Mouse (Mus musculus) CH12.LX (cell line): ENCODE data around the gene Rundc3b.

Experiments used
- CHD2 ChIP-seq: IDR thresholded peaks from 2 replicates; pipeline ENCODE4 v1.6.1; 2011; ENCODE audit warnings: low read length, improper control_type of control experiment
- CTCF ChIP-seq, 2 experiments: IDR thresholded peaks in 1 of 2; conservative IDR thresholded peaks in 1 of 2; 2 replicates each; pipeline ENCODE4 v1.5.1; 2011 to 2012; ENCODE audit warnings: low read depth in 2 of 2, low read length in 2 of 2, improper control_type of control experiment in 1 of 2, inconsistent platforms in 1 of 2, mild to moderate bottlenecking in 1 of 2, moderate library complexity in 1 of 2
- ELF1 ChIP-seq: IDR thresholded peaks from 2 replicates; pipeline ENCODE4 v1.6.1; 2014; ENCODE audit warnings: low read depth, mild to moderate bottlenecking, inconsistent platforms, low read length, improper control_type of control experiment
- EP300 ChIP-seq: IDR thresholded peaks from 2 replicates; pipeline ENCODE4 v1.6.1; 2011; ENCODE audit warnings: low read length, improper control_type of control experiment
- GABPA ChIP-seq: IDR thresholded peaks from 2 replicates; pipeline ENCODE4 v1.6.1; 2012; ENCODE audit warnings: low read depth, low read length, improper control_type of control experiment, inconsistent platforms; ENCODE audit not compliant: insufficient replicate concordance
- HCFC1 ChIP-seq: IDR thresholded peaks from 2 replicates; pipeline ENCODE4 v1.6.1; 2012; ENCODE audit warnings: low read depth, mild to moderate bottlenecking, inconsistent platforms, low read length, improper control_type of control experiment
- MYC ChIP-seq: IDR thresholded peaks from 2 replicates; pipeline ENCODE4 v1.6.1; 2011; ENCODE audit warnings: low read depth, mild to moderate bottlenecking, improper control_type of control experiment, low read length
- POLR2A ChIP-seq: IDR thresholded peaks from 2 replicates; pipeline ENCODE4 v1.6.1; 2011; ENCODE audit warnings: low read depth, mild to moderate bottlenecking, improper control_type of control experiment, low read length
- SIN3A ChIP-seq: IDR thresholded peaks from 2 replicates; pipeline ENCODE4 v1.6.1; 2012; ENCODE audit warnings: low read length, improper control_type of control experiment, inconsistent platforms
- SMC3 ChIP-seq: IDR thresholded peaks from 2 replicates; pipeline ENCODE4 v1.6.1; 2011; ENCODE audit warnings: low read depth, low read length, improper control_type of control experiment
- TCF12 ChIP-seq: IDR thresholded peaks from 2 replicates; pipeline ENCODE4 v1.6.1; 2014; ENCODE audit warnings: low read depth, mild to moderate bottlenecking, inconsistent platforms, low read length, improper control_type of control experiment
- USF2 ChIP-seq: conservative IDR thresholded peaks from 2 replicates; pipeline ENCODE4 v1.6.1; 2011; ENCODE audit warnings: low read depth, low read length, improper control_type of control experiment
- ZC3H11A ChIP-seq: IDR thresholded peaks from 2 replicates; pipeline ENCODE4 v1.6.1; 2012; ENCODE audit warnings: low read depth, mild to moderate bottlenecking, inconsistent platforms, low read length, improper control_type of control experiment
- ZNF384 ChIP-seq: IDR thresholded peaks from 2 replicates; pipeline ENCODE4 v1.6.1; 2012; ENCODE audit warnings: low read depth, low read length, improper control_type of control experiment, inconsistent platforms

- TF ChIP-seq CTCF (conservative IDR thresholded peaks at IDR 0.05 in 1 of 2, IDR thresholded peaks at IDR 0.05 in 1 of 2; ENCODE audit: low read depth in 2 of 2, low read length in 2 of 2): no peak
- no peak for TF ChIP-seq CHD2
- TF ChIP-seq POLR2A: no peak
- no peak for TF ChIP-seq GABPA
- TF ChIP-seq USF2: no peak
- TF ChIP-seq ZNF384: no peak
- TF ChIP-seq MYC: no peak
- no peak for TF ChIP-seq TCF12
- no peak for TF ChIP-seq ELF1
- TF ChIP-seq EP300: no peak
- no peak for TF ChIP-seq SMC3
- no peak for TF ChIP-seq HCFC1
- no peak for TF ChIP-seq ZC3H11A
- TF ChIP-seq SIN3A: no peak
Measured at GRCm38 (mm10) chr5:8664678-8665077, 41.9 kb upstream of the Rundc3b start.
